Mouse (Mus musculus) induced T-regulatory cell, adult 2 months (primary cell): Measurements from ENCODE around the gene Cd24a.

Experiments
- DNase-seq: peaks from one replicate; pipeline ENCODE4 v3.0.0-alpha.2; 2012; ENCODE audit warnings: low read depth

Gene Cd24a

GRCm38 (mm10) chr10:43629216-43629615, 51.1 kb downstream of the Cd24a start:
- DNase-seq: no peak

- no peak for DNase-seq
Measured at GRCm38 (mm10) chr10:43629857-43630256, 51.8 kb downstream of the Cd24a start.

- no peak for DNase-seq
Measured at GRCm38 (mm10) chr10:43630634-43631033, 52.5 kb downstream of the Cd24a start.

DNA sequence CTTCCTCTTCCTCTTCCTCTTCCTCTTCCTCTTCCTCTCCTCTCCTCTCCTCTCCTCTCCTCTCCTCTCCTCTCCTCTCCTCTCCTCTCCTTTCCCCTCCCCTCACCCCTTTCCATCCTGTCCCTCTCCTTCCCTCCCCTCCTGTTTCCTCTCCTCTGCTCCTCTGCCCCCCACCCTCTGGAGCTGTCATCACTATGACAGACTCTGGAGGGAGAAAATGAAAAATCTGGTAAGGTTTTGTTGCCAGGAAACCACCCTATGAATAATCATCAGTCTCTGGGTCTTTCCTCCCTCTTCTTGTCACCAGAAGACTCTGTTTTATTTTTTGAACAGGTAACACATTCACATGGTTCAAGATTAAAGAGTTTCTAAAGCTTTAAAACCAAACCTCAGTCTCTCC, 53.0 kb downstream of the Cd24a start:
- no peak for DNase-seq

GRCm38 (mm10) chr10:43631639-43632354, 53.7 kb downstream of the Cd24a start:
- DNase-seq: no peak

GRCm38 (mm10) chr10:43633117-43633516, 55.0 kb downstream of the Cd24a start:
- no peak for DNase-seq
